Mouse (Mus musculus): ENCODE data around the gene Glmn. TPM values are rescaled to one million over a fixed set of nuclear protein-coding genes. Genes with fewer than 3 reads are reported as not detected.

The Glmn gene
- 26.0 and 28.3 TPM in 2 replicates for polyA plus RNA-seq (2015; fragmentation: Nextera tagmentation; extraction: Ambion mirVana)

GRCm38 (mm10) chr5:107597301-107598077 is at the start of gene Glmn, which contains the start of gene Rpap2:
TSS of gene Glmn (minus strand) at chr5:107597888.
TSS of gene Rpap2 (plus strand) at chr5:107597373.
- ATAC-seq (replicated peaks; ENCODE audit: low FRiP score, low read depth): peak; percentile 94

DNA sequence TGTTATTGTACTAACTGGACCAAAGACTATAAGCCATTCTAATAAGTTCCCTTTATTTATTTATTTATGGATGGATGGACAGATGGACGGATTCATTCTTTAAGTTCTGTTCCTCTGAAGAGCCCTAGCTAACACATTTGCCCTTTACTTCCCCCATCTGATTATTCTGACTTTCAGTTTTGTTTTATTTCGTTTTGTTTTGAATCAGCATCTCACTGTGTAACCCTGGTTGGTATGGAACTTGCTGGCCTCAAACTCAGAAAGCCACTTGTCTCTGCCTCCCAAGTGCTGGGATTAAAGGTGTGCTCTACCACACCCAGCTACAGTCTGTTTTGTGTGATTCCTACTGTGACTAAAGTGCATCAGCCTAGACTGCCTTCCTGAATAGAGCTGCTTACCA is 48.2 kb upstream of the Glmn start:
- Histone ChIP-seq H3K4me3 (replicated peaks; ENCODE audit: low read depth, low read length) (no peak overlapping the region), H3K27ac (no peak overlapping the region), H3K4me1 (replicated peaks; ENCODE audit: insufficient read depth, low read length) (no peaks in the 10 kb centered on the region), H3K4me2 (ENCODE audit: low read length) (no peak overlapping the region), H3K36me3 (ENCODE audit: insufficient read depth, low read length) (no peaks in the 10 kb centered on the region), H3K27me3 (ENCODE audit: insufficient read depth, low read length) (no peaks in the 10 kb centered on the region), H3K9me3 (replicated peaks; ENCODE audit: low read length) (no peaks in the 10 kb centered on the region), H3K9ac (ENCODE audit: low read depth, low read length) (no peak overlapping the region)
- ATAC-seq (replicated peaks; ENCODE audit: low FRiP score, low read depth): no peak
- WGBS: 88% methylated on average over 2 of the region's 2 CpGs
- no peak for TF ChIP-seq CTCF (IDR thresholded peaks at IDR 0.05; ENCODE audit: low read depth)
- DNase-seq (ENCODE audit: low spot score): no peak

More at GRCm38 (mm10) chr5:107597301-107598077, at the start of gene Glmn, which contains the start of gene Rpap2:
- TF ChIP-seq CTCF (IDR thresholded peaks at IDR 0.05; ENCODE audit: low read depth): 0 out of 2 replicates have a peak, but pooled peaks have one; percentile 3
- no peaks in the 10 kb centered on the region for H3K9me3 ChIP-seq (replicated peaks; ENCODE audit: low read length)
- peak within 1 kb of the TSS; percentile 89 for H3K27ac ChIP-seq
- H3K9ac ChIP-seq (ENCODE audit: low read depth, low read length): peak within 1 kb of the TSS; percentile 83
- no peaks in the 10 kb centered on the region for H3K4me1 ChIP-seq (replicated peaks; ENCODE audit: insufficient read depth, low read length)
- peak within 1 kb of the TSS; percentile 76 for H3K4me2 ChIP-seq (ENCODE audit: low read length)
- H3K27me3 ChIP-seq (ENCODE audit: insufficient read depth, low read length): no peaks in the 10 kb centered on the region
- peak; percentile 90 for DNase-seq (ENCODE audit: low spot score)
- H3K4me3 ChIP-seq (replicated peaks; ENCODE audit: low read depth, low read length): peak within 1 kb of the TSS; percentile 74
- WGBS: 1% methylated on average over 55 of the region's 64 CpGs
- H3K36me3 ChIP-seq (ENCODE audit: insufficient read depth, low read length): peaks cover 4% of the 10 kb centered on the region

DNA sequence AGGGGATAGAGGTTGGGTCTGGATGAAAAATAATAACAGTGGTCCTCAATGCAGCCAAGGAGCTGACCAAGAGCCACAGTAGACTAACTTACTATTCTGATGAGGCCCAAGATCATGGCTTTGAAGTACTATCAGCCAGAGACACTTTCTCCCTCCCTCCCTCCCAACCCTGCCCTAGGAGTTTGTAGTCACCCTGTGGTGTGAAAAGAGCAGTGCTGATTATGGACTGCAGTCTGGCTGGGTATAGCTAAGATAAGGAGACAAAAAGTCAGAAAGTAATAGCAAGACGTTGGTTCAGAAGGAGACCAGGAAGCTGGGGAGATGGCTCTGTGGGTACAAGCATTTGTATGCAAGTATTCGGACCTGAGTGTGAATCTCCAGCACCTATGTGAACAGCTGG is 46.9 kb upstream of the Glmn start:
- Histone ChIP-seq H3K27ac (no peak overlapping the region), H3K4me2 (ENCODE audit: low read length) (no peak overlapping the region), H3K9ac (ENCODE audit: low read depth, low read length) (no peak overlapping the region), H3K27me3 (ENCODE audit: insufficient read depth, low read length) (no peaks in the 10 kb centered on the region), H3K36me3 (ENCODE audit: insufficient read depth, low read length) (no peaks in the 10 kb centered on the region), H3K4me1 (replicated peaks; ENCODE audit: insufficient read depth, low read length) (no peaks in the 10 kb centered on the region), H3K4me3 (replicated peaks; ENCODE audit: low read depth, low read length) (no peak overlapping the region), H3K9me3 (replicated peaks; ENCODE audit: low read length) (no peaks in the 10 kb centered on the region)
- ATAC-seq (replicated peaks; ENCODE audit: low FRiP score, low read depth) (no peak), DNase-seq (ENCODE audit: low spot score) (no peak)
- no peak for TF ChIP-seq CTCF (IDR thresholded peaks at IDR 0.05; ENCODE audit: low read depth)
- 89% methylated on average over 2 of the region's 2 CpGs for WGBS

DNA sequence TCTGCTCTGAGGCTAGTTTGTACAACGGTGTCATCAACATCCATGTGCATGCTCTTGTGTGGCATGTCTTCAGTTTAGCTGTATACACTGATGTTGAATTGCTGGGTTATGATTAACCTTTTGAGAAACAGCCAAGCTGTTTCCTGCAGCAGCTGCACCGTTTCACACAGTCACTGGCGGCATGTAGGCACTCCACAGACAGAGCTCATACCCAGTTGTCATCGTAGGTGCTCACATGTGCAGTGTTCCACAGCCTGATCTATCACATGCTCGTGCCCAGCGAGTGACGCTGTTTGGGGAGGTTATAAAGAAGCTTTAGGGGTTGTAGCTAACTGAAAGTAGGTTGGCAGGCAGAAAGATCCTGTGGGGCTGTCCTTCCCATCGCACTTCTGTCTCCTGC is 40.7 kb upstream of the Glmn start:
- 58% methylated on average over 8 of the region's 8 CpGs for WGBS
- ATAC-seq (replicated peaks; ENCODE audit: low FRiP score, low read depth) (no peak), DNase-seq (ENCODE audit: low spot score) (no peak)
- H3K27me3 ChIP-seq (ENCODE audit: insufficient read depth, low read length): no peaks in the 10 kb centered on the region
- no peaks in the 10 kb centered on the region for H3K4me1 ChIP-seq (replicated peaks; ENCODE audit: insufficient read depth, low read length)
- H3K9me3 ChIP-seq (replicated peaks; ENCODE audit: low read length): no peaks in the 10 kb centered on the region
- no peak for TF ChIP-seq CTCF (IDR thresholded peaks at IDR 0.05; ENCODE audit: low read depth)
- H3K4me2 ChIP-seq (ENCODE audit: low read length): no peak overlapping the region
- H3K27ac ChIP-seq: no peak overlapping the region
- H3K9ac ChIP-seq (ENCODE audit: low read depth, low read length): no peak overlapping the region
- no peak overlapping the region for H3K4me3 ChIP-seq (replicated peaks; ENCODE audit: low read depth, low read length)
- H3K36me3 ChIP-seq (ENCODE audit: insufficient read depth, low read length): peaks cover 6% of the 10 kb centered on the region; the same call in 1 of the 2 replicates

DNA sequence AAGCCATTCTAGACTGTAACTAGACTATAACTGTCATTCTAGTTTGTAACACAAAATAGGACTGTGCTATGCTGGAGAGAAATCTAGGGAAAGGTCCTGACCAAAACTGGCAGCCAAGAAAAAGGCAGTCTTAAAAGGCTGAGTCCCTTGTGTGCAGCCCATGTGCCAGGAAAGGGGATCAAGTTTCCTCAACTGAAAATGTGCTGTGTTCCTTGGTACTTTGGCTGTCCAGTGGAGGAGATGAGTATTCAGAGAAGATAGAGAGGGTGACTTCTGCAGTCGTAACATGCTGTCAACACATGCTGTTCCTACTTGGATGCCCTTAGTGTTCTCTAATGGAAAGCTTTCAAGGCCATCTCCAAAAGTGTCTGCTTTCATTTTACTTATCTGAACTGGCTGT is 39.4 kb upstream of the Glmn start:
- 58% methylated on average over 1 of the region's 1 CpGs for WGBS
- TF ChIP-seq CTCF (IDR thresholded peaks at IDR 0.05; ENCODE audit: low read depth): no peak
- Histone ChIP-seq H3K4me1 (replicated peaks; ENCODE audit: insufficient read depth, low read length) (no peaks in the 10 kb centered on the region), H3K4me2 (ENCODE audit: low read length) (no peak overlapping the region), H3K9me3 (replicated peaks; ENCODE audit: low read length) (no peaks in the 10 kb centered on the region), H3K27ac (no peak overlapping the region), H3K9ac (ENCODE audit: low read depth, low read length) (no peak overlapping the region), H3K27me3 (ENCODE audit: insufficient read depth, low read length) (no peaks in the 10 kb centered on the region), H3K36me3 (ENCODE audit: insufficient read depth, low read length) (peaks cover 6% of the 10 kb centered on the region; the same call in 1 of the 2 replicates), H3K4me3 (replicated peaks; ENCODE audit: low read depth, low read length) (no peak overlapping the region)
- ATAC-seq (replicated peaks; ENCODE audit: low FRiP score, low read depth) (no peak), DNase-seq (ENCODE audit: low spot score) (no peak)

GRCm38 (mm10) chr5:107633651-107634050 is 36.0 kb upstream of the Glmn start:
- Histone ChIP-seq H3K9ac (ENCODE audit: low read depth, low read length) (no peak overlapping the region), H3K27me3 (ENCODE audit: insufficient read depth, low read length) (no peaks in the 10 kb centered on the region), H3K4me2 (ENCODE audit: low read length) (no peak overlapping the region), H3K4me3 (replicated peaks; ENCODE audit: low read depth, low read length) (no peak overlapping the region), H3K9me3 (replicated peaks; ENCODE audit: low read length) (no peaks in the 10 kb centered on the region), H3K4me1 (replicated peaks; ENCODE audit: insufficient read depth, low read length) (no peaks in the 10 kb centered on the region), H3K36me3 (ENCODE audit: insufficient read depth, low read length) (peaks cover 17% of the 10 kb centered on the region; the same call in 1 of the 2 replicates), H3K27ac (no peak overlapping the region)
- ATAC-seq (replicated peaks; ENCODE audit: low FRiP score, low read depth) (no peak), DNase-seq (ENCODE audit: low spot score) (no peak)
- WGBS: 95% methylated on average over 4 of the region's 4 CpGs
- no peak for TF ChIP-seq CTCF (IDR thresholded peaks at IDR 0.05; ENCODE audit: low read depth)
